Mouse (Mus musculus): ENCODE data around the gene Fmod. TPM values are rescaled to one million over a fixed set of nuclear protein-coding genes. Genes with fewer than 3 reads are reported as not detected.

The Fmod gene
- polyA plus RNA-seq, 1 experiment: 13.7 TPM

DNA sequence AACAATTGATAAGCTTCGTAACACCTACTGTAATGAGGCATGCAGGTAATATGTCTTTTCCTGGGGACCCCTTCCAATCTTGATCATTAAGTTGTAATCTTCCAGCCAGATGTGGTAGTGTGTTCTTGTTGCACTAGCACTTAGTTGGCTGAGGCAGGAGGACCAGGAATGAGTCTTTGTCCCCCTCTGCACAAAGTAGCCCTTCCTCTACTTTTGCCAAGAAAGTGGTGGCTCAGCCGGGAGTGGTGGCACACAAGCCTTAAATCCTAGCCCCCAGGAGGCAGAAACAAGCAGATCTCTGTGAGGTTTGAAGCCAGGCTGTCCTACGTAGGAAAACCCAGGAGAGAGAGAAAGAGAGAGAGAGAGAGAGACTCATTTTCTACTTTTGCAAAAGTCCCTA is 24.9 kb downstream of the Fmod start:
- H3K4me3 ChIP-seq (ENCODE audit: insufficient read depth, low read length): no peak overlapping the region
- TF ChIP-seq CTCF (IDR thresholded peaks at IDR 0.05; ENCODE audit: extremely low read depth, insufficient read depth, low read length) (no peak), POLR2A (IDR thresholded peaks at IDR 0.05; ENCODE audit: extremely low read depth, insufficient read depth, low read length) (no peak)
- no peak overlapping the region for H3K27ac ChIP-seq (ENCODE audit: insufficient read depth, low read length)
- peaks cover 8% of the 10 kb centered on the region for H3K4me1 ChIP-seq (ENCODE audit: control insufficient read depth, insufficient read depth, low read length)

DNA sequence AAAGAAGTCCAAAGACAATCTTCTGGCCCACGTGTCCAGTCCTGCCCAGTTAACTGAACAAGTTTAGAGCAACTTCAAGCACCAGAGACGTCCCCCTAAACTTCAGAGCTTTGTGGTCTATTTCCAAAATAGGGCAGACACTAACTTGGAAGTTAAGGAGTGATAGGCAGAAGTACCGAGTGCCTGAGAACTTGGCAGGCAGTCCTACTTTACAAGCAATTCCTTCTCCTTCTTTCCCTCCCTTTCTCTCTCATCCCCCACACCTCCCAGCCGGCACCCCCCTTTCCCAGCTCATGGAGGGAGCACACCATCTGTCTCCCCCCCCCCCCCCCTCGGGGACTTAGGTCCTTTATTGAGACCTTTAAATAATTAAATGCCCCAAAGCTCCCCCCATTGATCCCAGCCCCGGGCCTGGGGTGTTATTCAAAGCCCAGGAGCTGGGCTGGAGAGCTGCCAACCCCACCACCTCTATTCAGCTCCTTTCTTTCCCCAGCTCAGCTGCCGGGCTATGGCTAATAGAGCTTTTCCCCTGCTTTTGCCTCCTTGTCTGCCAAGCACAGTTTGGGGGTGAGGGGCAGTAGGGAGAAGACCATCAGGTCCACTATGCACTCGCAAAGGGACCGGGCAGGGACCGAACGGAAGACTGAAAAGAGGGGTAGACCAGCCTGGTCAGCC is 25.5 kb downstream of the Fmod start:
- H3K4me1 ChIP-seq (ENCODE audit: control insufficient read depth, insufficient read depth, low read length): peaks cover 8% of the 10 kb centered on the region
- TF ChIP-seq CTCF (IDR thresholded peaks at IDR 0.05; ENCODE audit: extremely low read depth, insufficient read depth, low read length) (no peak), POLR2A (IDR thresholded peaks at IDR 0.05; ENCODE audit: extremely low read depth, insufficient read depth, low read length) (no peak)
- H3K27ac ChIP-seq (ENCODE audit: insufficient read depth, low read length): peak overlapping the region; percentile 63; the same call in 1 of the 2 replicates
- H3K4me3 ChIP-seq (ENCODE audit: insufficient read depth, low read length): no peak overlapping the region

DNA sequence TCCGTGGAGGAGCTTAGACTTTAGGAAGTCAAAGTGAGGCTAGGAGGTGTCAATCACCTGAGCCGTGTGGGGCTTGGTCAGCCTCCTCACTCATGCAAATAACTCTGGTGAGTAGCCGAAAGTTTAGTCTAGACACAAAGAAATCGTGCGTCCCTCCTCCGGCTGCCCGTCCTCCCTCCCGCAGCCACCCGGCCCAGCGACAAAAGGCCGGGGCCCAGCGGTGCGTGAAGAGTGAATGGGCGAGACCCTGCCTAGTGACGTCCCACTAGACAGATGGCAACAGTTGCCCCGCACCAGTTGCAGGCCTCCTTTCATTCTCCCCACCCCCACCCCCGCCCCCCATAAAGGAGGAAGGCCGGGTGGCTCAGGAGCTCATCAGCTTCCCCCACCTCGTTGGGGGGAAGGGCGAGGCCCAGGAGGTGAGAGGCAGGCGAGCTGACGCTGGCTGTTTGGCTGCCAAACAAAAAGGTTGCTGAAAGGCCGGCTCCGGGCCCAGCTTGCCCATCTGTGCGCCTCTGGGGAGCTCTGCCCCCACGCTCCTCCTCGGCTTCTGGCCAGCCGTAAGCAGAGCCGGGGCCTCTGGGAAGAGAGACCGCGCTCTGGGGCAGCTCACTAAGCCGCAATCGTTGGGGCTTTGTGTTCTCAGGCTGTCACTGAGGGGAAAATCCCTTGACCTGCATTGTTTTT is 26.2 kb downstream of the Fmod start:
- Histone ChIP-seq H3K27ac (ENCODE audit: insufficient read depth, low read length) (peak overlapping the region; percentile 92), H3K4me1 (ENCODE audit: control insufficient read depth, insufficient read depth, low read length) (peaks cover 8% of the 10 kb centered on the region), H3K4me3 (ENCODE audit: insufficient read depth, low read length) (no peak overlapping the region)
- TF ChIP-seq CTCF (IDR thresholded peaks at IDR 0.05; ENCODE audit: extremely low read depth, insufficient read depth, low read length) (no peak), POLR2A (IDR thresholded peaks at IDR 0.05; ENCODE audit: extremely low read depth, insufficient read depth, low read length) (no peak)

DNA sequence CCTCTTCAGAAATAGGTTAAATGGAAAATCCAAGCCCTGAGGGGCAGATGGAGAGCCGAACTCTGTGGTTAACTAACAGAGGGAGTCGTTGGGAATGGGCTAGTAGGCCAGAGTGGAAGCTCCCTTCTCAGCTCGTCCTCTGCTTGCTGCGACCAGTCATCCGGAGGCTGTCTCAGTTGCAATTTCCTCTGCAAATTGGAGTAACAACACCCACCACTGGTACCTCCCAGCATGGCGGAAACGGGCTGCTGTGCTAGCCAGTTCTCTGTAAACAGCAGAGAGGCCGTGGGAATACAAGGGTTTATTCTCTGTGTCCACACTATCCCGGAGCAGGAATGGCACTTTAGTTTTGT is 26.7 kb downstream of the Fmod start:
- Histone ChIP-seq H3K4me1 (ENCODE audit: control insufficient read depth, insufficient read depth, low read length) (peaks cover 8% of the 10 kb centered on the region), H3K27ac (ENCODE audit: insufficient read depth, low read length) (peak overlapping the region; percentile 92), H3K4me3 (ENCODE audit: insufficient read depth, low read length) (no peak overlapping the region)
- no peak for TF ChIP-seq POLR2A (IDR thresholded peaks at IDR 0.05; ENCODE audit: extremely low read depth, insufficient read depth, low read length)
- TF ChIP-seq CTCF (IDR thresholded peaks at IDR 0.05; ENCODE audit: extremely low read depth, insufficient read depth, low read length): no peak

DNA sequence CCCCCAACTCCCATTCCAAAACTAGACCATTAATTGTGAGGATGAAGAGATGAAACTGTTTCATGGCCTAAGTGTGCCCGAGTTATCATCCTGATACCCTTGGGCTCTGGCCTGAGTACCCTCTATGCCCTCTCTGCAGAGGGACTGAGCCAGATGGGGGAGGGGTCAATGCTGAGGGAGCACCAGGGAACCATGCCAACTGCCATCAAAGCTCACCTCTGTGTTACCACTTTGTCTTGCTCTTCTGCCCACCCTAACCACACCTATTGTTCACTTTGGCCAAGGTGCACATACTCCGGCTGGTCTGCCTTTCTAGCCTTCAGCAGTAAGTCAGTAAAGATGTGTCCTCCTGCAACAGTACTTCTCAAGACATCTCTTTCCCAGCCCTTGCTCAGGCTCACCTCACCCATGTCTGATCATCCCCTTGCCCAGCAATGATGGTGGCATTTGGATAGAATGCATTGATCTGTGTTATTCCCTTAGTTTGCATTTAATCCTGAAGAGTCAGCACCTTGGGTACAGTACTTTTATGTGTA is 27.3 kb downstream of the Fmod start:
- Histone ChIP-seq H3K4me1 (ENCODE audit: control insufficient read depth, insufficient read depth, low read length) (peaks cover 8% of the 10 kb centered on the region), H3K27ac (ENCODE audit: insufficient read depth, low read length) (no peak overlapping the region), H3K4me3 (ENCODE audit: insufficient read depth, low read length) (no peak overlapping the region)
- no peak for TF ChIP-seq CTCF (IDR thresholded peaks at IDR 0.05; ENCODE audit: extremely low read depth, insufficient read depth, low read length)
- no peak for TF ChIP-seq POLR2A (IDR thresholded peaks at IDR 0.05; ENCODE audit: extremely low read depth, insufficient read depth, low read length)

DNA sequence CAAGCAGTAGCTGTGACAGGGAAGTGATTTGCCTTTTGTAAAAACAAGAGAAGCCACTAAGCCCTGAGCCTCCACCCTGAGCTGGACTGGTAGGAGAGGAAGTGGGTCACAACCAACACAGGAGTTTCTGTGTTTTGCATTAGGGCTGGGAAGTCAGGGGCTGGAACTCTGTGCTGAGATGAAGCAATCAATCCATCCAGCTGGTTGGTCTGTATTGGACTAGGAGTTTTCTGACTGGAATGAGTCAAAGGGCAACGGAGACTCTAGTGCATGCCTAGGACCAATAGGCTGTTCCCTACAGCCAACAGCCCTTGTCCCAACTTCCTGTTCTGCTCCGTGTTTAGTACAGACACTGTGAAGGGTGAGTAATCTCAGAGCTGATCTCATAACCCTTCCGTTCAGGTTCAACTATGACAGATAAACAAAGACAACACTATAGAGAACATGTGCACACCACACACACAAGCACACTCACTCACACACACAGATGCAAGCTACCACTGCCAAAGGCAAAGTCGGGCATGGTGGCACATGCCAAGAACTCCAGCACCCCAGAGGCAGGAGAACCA is 28.3 kb downstream of the Fmod start:
- no peak overlapping the region for H3K4me3 ChIP-seq (ENCODE audit: insufficient read depth, low read length)
- no peak overlapping the region for H3K27ac ChIP-seq (ENCODE audit: insufficient read depth, low read length)
- H3K4me1 ChIP-seq (ENCODE audit: control insufficient read depth, insufficient read depth, low read length): peaks cover 6% of the 10 kb centered on the region
- no peak for TF ChIP-seq CTCF (IDR thresholded peaks at IDR 0.05; ENCODE audit: extremely low read depth, insufficient read depth, low read length)
- TF ChIP-seq POLR2A (IDR thresholded peaks at IDR 0.05; ENCODE audit: extremely low read depth, insufficient read depth, low read length): no peak

DNA sequence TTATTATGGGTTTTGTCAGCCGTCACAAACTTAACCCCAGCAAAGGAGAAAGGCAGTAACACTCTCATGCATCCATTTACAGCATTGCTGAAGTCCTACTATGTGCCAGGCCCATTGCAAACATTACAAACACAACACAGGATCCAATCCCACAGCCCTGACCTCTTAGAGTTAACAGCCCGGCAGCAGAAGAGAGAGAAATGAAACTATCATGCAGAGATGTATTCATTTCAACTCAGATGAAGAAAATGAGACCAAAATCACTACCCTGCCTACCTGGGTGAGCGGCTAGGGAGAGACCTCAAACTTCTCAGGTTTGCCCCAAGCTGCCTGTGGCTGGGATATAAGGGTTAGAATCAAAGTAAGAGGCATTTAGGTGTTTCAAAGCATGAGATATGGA is 29.5 kb downstream of the Fmod start:
- TF ChIP-seq CTCF (IDR thresholded peaks at IDR 0.05; ENCODE audit: extremely low read depth, insufficient read depth, low read length): no peak
- no peak for TF ChIP-seq POLR2A (IDR thresholded peaks at IDR 0.05; ENCODE audit: extremely low read depth, insufficient read depth, low read length)
- Histone ChIP-seq H3K4me3 (ENCODE audit: insufficient read depth, low read length) (no peak overlapping the region), H3K27ac (ENCODE audit: insufficient read depth, low read length) (no peak overlapping the region), H3K4me1 (ENCODE audit: control insufficient read depth, insufficient read depth, low read length) (peaks cover 4% of the 10 kb centered on the region)

DNA sequence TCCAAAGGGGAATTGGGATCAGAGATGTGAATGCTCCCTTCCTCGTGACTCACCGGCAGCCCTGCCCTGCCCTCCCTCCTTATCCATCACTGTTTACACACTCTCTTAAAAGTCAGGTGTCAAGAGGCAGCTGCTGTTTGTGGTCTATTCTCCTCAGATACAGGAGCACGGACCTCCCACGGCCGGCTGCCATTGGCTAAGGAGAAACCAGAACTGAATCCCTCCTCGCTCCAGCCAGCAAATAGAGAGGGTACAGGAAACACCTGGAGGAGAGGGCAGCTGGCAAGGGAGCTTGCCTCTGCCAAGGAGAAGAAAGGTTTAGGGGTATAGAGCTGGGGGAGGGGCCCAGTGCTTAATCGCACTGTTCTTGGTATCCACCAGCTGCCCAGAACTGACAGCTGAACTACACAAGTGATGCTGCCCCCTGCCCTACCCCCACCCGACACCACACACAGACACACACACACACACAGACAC is 30.1 kb downstream of the Fmod start:
- H3K4me1 ChIP-seq (ENCODE audit: control insufficient read depth, insufficient read depth, low read length): peaks cover 4% of the 10 kb centered on the region
- H3K4me3 ChIP-seq (ENCODE audit: insufficient read depth, low read length): no peak overlapping the region
- no peak for TF ChIP-seq CTCF (IDR thresholded peaks at IDR 0.05; ENCODE audit: extremely low read depth, insufficient read depth, low read length)
- no peak for TF ChIP-seq POLR2A (IDR thresholded peaks at IDR 0.05; ENCODE audit: extremely low read depth, insufficient read depth, low read length)
- no peak overlapping the region for H3K27ac ChIP-seq (ENCODE audit: insufficient read depth, low read length)

DNA sequence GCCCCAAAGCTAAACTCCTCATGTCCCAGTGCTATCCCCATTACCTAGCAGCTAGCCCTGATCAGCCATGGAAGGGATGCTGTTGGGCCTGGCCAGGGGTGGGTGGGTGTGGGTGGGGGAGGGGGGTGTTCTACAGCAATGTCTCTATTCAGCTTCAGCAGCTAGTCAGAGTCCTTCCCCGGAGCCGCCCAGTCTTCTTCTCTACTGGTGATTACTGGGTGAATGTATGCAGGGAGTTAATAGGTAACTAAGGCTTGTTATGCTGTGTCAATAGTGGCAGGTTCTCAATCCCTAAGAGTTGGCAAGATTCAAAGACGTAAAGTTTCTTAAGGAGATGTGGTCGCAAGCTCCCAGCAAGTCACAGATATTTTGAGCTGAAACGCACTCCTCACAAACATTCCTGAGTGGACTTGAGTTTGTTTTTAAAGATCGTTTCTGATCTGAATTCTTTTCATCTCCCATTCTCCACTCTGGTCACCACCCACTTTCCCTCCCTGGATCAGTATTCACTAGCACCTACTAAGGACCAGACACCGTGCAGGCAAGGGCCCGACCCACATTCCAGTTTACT is 33.1 kb downstream of the Fmod start:
- no peak overlapping the region for H3K27ac ChIP-seq (ENCODE audit: insufficient read depth, low read length)
- no peaks in the 10 kb centered on the region for H3K4me1 ChIP-seq (ENCODE audit: control insufficient read depth, insufficient read depth, low read length)
- no peak overlapping the region for H3K4me3 ChIP-seq (ENCODE audit: insufficient read depth, low read length)
- no peak for TF ChIP-seq CTCF (IDR thresholded peaks at IDR 0.05; ENCODE audit: extremely low read depth, insufficient read depth, low read length)
- no peak for TF ChIP-seq POLR2A (IDR thresholded peaks at IDR 0.05; ENCODE audit: extremely low read depth, insufficient read depth, low read length)

All from cortical plate, adult 2 months (tissue).